Mouse (Mus musculus) lung, postnatal 25 days (tissue): ENCODE data around the gene Zap70.

ENCODE experiments used
- DNase-seq: peaks from one replicate; pipeline ENCODE4 v3.0.0; 2022; ENCODE audit warnings: low spot score

Zap70 gene

DNA sequence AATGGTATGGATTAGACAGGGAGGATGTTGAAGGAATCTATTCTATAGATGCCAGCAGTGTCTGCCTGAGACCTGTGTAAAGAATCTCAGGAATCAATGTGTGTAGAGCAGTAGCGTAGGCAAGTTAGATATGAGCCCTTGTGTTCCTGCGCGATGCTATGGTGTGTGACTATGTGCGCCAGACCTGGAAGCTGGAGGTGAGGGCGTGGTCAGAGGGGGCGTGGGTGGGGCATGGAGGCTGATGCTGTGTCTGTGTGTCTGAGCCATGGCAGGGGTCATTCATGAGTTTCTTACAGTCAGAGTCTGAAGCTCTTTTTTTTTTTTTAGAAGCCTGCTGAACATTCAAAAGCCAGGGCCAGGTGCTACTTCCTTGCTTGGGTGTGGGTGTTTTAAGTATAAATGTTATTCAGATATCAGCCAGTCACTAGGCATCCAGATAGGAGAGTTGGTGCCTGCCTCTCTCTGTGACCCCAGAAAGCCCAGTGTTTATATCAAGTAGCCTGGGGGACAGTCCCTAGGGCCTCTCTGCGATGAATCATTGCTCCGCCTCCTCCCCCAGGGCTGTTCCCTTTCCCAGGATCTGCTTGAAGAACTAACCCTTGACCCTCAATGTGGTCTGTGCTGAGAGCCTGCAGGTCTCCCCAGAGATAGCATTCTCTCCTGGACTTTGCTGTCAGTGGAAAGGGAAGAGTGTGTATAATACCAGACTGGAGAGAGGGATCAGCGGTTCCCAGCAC is 10.8 kb downstream of the Zap70 start:
- DNase-seq = no peak

DNA sequence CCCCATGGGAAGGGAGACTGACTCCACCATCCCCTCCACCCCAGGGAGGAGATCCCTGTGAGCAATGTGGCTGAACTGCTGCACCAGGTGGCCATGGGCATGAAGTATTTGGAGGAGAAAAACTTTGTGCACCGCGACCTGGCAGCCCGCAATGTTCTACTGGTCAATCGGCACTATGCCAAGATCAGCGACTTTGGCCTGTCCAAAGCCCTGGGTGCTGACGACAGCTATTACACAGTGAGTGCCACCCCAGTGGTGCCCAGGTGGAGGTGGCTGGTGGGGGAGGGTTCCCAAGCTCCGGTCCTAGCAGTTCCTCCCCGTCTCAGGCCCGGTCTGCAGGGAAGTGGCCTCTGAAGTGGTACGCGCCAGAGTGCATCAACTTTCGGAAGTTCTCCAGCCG is 19.2 kb downstream of the Zap70 start:
- DNase-seq = no peak

DNA sequence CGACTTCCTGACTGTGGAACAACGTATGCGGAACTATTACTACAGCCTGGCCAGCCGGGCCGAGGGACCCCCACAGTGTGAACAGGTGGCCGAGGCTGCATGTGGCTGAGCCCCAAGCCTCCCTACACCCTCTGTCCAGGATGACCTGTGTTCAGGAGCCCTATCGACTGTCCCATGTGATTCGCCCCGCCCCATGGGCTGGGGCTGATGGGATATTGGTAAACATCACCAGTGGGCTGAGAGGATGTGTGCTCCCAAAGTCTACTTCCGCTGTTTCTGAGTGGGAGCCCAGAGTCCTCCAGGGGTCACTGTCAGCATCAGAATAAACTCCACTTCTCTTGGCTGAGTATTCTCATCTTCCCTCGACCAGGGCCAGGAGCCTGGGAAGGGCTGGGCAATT is 20.9 kb downstream of the Zap70 start:
- DNase-seq = no peak

DNA sequence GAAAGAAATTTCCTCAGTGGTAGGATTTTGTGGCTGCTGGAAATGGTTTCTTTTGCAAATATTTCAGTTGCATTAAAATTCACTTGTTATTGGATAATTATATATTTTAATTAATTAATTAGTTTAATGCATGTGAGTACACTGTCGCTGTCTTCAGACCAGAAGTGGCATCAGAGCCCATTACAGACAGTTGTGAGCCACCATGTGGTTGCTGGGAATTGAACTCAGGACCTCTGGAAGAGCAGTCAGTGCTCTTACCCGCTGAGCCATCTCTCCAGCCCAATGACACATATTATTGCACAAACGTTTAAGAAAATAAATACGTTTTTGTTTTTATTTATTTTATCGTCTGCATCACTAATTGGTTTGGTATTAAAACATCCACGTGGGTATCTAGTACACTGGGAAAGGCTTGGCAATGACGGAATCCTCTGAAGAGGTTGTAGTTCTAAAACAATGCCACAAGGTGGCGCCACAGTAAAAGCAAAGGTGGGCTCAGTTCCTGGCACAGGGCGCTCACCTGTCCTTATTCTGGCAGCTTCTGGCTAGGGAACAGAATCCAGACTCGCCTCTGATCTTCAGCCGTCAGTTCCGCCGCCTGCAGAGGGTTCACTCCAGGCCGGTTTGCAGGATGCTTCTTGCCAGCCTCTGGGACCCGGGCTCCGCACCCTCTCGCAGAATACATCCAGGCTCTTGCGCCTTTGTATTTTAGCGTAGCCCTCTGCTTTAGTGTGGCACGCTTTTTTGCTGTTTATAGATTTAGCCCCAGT is 23.0 kb downstream of the Zap70 start:
- peak; percentile 76 for DNase-seq

DNA sequence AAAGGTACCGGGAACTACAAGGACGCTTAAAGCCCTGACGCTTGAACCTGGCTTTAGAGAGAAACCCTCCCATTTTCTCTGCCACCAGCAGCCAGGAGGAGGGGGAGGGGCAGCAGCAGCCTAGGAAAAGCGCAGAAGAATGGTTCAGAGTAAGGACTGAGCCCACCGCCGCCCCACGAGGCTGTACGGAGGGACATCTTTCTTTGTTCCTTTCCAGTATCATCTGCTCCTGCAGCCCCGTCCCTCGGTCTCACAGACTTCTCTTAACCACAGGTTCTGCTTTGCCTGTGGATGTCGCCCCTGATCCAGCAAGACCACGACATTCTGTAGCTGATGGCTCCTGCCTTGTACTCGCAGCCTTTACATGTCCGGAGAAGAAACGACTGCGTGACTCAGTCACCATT is 23.6 kb downstream of the Zap70 start:
- DNase-seq = no peak

DNA sequence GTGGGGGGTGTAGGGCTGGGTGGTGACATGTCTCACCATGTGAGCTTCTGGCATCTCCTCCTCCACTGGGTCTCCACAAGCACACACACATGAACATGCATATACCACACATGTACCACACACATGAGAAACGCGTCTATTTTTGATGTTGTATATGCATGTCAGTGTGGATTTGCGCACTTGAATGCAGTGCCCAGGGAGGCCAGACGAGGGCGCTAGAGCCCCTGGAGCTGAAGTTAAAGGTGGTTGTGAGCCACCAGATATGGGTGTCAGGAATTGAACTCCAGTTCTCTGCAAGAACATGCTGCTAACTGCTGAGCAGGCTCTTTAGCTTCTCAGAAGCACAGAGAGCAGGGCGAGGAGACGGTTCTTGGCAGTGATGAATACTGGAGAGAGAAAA is 24.8 kb downstream of the Zap70 start:
- DNase-seq = no peak

DNA sequence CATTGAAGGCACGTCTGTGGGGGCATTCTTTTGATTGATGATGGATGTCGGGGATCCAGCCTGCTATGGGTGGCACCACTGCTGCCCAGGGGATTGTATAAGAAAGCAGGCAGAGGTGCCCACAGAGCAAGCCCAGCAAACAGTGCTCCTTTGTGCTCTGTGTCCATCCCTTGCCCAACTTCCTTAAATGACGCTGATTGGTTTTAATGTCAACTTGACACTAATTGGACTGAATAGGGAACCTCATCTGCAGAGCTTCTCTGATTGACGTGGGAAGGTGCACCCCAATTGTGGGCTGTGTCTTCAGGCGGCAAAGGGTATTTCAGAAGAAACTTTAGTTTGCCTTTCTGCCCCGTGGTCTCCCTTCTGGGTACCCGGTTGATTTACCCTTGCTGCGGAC is 27.8 kb downstream of the Zap70 start:
- DNase-seq = no peak

DNA sequence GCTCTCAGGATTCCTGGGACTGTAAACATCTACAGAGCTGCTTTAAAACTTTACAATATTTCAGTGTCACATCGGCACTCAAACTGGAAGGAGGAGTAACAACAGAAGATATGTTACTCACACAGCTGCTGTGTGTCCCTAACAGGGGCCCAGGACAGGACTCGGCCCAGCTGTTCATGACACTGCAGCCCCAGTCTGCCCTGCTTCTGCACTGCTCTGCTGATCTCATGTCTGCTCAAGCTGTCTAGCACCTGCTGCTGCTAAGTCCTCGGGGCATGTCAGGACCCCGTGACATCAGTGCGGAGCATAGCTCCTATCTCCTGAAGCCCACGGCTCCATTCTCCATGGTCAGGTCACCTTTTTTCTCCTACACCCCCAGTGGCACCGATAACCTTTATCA is 35.1 kb downstream of the Zap70 start:
- DNase-seq = no peak

DNA sequence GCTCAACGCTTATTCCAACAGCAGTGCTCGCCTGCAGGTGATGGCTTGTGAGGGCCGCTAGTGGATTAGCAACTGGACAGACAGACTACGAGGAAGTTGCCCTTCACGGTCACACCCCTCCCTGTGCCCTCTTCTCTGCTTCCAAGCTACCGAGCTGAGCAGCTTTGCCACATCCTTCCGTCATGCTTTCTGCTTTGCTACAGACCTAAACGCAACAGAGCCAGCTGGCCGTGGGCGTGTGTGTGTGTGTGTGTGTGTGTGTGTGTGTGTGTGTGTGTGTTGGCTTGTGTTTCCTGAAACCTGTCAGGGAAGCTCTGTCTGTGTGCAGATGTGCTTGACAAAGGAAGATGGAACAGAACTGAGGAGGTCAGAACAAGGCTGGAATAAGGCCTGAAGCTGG is 35.9 kb downstream of the Zap70 start:
- DNase-seq = peak; percentile 4

DNA sequence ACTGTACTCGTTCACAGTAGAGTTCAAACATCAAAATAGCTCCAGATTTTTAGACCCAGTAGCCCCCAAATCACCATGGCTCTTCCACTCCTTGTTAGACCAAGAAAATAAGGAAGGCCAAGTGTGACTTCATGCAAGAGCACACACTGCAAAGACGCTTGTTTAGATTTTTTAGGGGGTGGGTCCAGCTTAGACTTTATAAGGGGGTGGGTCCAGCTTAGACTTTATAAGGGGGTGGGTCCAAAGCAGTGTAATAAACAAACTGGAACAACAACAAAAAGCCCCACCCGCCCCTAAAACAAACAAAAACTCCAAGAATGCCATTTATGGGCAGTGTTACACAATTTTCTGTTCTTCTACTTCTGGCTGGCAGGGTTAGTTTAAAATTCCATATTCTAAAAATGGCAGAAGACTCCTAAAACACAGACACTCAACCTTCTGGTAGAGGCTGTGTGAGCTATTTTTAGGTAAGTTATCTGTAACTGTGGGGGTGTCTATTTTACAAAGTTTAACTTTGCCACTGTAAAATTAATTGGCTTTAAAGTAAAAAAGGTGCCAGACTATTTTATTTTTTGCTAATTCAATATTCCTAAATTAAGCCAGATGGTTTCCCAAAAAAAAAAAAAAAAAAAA is 38.9 kb downstream of the Zap70 start:
- DNase-seq = no peak

DNA sequence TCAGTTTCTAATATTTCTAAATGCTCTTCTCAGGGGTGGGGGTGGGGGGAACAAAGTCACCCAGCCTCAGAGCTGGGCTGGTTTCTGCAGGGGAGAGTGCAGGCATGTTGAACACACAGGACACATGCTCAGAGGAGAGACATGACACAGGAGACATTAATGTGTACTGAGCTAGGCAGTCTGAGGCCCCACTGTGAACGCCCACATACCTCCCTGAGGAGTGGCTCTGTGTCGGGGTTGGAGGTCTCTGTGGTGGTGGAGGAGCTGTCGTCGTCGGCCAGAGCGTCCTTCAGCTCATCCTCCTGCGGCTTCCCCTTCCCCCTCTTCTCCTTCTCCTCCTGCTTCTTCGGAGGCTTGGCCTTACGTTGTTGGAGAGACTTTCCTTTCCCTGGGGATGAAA is 42.7 kb downstream of the Zap70 start:
- DNase-seq = no peak

DNA sequence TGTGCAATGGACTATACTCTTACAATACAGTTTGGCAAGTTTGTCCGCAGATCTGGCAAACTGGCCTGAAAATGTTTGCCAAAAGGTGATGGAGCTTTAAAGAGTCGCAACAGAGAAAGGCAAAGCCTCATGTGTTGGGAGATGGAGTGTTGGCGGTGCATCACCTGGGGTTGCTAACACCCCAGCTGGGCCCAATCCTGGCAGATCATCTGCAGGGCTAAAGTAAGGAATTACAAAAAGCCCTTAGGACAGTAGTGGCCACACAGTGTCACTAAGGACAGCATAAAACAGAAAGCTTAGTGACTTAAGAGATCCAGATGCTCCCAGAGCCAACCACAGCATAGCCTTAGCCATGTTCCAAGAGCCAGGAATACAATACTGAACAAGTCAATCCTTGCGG is 43.2 kb downstream of the Zap70 start:
- no peak for DNase-seq

DNA sequence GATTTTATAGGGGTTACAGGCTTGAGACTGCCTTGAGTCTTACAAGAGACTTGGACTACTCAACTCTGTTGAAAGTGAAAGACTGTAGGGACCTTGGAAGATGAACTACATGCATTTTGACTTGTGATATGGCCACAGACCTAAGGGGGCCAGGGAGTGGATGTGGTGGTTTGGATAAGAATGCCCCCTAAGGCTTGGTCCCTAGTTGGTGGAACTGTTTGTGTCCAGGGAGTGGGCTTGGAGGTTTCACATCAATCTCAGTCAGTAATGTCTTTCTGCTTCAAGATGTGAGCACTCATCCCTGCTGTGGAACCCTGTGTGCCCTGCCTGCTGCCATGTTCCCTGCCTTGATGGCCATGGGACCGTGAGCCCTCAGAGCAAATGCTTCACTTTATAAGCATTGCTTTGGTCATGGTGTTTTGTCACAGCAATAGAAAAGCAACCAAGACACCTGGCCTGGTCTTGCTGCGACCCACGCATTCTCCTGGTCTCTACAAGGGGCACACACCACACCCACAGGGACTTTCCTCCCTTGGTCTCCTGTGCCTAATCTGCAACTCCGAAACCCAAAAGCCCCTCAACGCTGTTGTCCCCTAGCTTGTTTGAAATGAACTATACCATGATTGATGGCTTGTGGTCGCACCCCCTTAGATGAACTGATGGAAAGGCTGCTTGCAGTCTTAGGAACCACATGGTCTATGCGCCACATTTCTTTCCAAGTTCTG is 44.7 kb downstream of the Zap70 start:
- DNase-seq = no peak

DNA sequence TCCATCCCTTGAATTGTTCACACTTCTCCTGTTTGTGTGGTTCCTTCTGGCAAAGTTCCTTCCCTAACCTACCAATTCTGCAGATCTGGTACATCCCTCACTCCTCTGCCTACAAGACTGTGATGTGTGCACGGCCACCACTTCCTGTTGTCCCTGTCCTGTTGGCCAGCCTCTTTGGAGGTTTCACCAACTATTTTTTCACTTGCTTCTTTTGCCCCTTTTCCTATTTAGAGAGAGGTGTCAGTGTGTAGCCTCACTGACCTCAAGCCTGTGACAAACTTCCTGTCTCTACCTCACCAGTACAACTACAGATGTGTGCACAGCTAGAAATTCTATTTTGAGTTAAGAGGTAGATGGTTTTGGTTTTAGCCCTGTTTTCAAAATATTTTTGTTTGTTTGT is 45.5 kb downstream of the Zap70 start:
- no peak for DNase-seq

DNA sequence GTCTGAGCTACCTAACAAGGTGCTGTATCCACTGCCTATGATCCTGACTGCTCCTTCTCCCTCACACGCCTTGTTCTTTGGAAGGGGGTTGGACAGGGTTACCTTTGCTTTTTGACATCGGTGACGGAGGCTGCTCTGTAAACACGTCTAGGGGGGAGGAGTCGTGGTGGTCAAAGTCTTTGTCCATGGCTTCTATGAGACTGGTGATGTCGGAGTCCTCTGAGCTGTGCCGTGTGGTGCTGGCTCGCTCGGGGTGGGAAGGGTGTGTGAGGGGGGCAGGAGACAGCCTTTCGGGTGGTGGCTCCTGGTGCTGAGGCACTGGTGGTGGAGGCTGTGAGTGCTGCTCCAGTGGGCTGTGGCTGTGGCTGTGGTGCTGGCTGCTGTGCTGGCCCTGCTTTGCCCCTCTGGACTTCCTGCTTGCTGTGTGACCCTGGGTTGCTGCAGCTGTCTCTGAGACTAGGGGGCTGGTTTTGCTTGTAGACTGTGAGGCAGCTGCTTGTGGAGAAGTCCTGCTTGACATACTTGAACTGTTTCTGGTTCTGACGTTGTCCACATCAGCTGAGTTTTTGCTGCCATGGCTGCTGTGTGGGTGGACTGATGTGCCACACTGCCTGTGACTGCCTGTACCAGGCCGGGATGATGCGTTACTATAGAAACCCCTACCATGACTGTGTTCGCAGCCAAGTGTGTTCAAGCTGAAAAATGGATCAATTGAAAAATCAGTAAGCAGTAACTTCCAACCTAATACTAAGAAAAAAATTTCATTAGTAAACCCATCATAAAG is 46.4 kb downstream of the Zap70 start:
- no peak for DNase-seq

DNA sequence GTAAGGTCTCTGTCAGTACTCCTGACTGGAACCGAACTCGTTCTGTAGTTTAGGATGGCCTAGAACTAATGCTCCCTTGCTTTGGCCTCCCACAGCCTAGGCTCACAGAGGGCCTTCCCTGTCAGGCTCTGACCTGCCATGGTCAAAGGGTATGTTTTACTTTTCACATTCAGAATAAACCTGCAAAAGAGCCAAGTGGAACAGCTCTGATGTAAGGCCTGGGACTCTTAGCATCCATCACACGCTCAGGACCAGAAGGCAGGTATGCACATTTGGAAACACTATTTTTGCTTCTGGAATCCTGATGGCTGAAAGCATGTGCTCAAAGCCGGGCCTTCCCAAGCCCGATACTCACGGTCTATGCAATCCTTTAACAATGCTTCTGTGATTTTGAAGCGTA is 50.2 kb downstream of the Zap70 start:
- DNase-seq = no peak

DNA sequence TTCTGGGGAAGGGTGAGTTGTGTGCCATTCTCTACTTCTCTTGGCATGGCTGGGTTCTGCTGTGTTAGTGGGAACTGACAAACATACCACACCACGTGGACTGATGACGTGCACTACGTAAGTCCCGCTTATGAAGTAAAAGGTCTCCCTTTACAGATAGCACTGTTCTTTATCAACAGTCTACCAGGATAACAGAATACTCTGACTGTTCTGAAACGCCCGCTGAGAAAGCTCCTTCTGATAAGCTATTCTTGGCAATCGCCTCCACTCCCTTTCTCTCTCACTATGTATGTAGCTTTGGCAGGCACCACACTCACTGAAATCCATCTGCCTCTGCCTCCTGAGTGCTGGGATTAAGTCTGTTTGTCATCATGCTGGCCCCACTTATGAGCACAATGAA is 51.8 kb downstream of the Zap70 start:
- no peak for DNase-seq

DNA sequence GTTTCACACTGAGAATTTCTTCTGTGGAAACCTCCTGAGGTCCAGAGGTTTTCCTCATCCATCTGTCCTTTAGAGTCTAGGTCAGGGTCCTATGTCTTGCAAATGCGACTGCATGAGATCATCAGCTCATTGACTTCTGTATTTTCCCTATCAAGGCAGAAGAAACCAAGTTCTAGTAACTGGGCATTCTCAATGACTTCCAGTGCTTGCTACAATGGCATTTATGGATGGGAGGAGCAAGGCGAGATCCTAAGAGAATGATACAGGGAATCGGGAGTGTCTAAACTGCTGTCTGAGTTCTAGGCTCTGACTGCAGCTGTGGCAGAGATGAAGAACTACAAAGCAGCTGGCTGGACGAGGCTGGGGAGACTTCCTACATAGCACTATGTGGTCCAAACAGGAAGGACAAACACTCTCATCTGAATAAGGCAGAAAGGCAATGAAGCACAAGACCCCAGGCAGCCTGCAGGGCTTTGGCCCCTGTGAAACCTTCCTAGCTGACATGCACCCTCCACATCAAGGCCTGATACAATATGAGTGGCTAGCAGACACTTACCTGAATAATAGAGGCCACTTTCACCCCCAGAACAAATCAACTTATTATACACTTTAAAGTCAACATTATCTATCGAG is 52.8 kb downstream of the Zap70 start:
- DNase-seq = no peak

DNA sequence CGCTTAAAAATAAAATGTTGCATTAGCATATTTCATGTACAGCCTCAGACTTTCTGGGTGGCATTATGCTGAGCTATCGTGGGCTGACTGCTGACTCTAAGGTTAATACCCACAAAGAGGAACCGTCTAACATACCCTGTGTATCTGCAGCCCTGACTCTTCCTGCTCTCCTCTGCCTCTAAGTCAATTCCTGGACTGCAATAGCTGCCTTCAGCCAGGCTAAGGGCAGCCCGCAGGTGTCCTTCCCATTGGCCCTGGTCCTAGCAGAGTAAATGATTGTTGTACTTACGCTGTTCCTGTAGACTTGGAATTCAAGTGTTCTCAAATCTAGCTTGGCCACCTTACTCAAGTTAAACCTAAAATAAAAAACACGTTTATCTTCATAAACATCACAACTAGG is 53.6 kb downstream of the Zap70 start:
- DNase-seq = no peak

DNA sequence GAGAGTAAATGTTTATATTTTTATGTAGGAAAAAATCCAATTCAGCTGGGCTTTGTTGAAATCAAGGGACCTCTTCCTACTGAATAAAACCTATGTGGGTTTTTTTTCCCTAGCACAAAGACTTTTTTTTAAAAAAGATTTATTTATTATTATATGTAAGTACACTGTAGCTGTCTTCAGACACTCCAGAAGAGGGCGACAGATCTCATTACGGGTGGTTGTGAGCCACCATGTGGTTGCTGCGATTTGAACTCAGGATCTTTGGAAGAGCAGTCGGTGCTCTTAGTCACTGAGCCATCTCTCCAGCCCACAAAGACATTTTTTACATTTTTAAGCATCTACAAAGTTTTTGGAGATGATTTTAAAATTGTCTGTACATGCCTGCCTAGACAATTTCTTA is 60.3 kb downstream of the Zap70 start:
- peak; percentile 18 for DNase-seq

DNA sequence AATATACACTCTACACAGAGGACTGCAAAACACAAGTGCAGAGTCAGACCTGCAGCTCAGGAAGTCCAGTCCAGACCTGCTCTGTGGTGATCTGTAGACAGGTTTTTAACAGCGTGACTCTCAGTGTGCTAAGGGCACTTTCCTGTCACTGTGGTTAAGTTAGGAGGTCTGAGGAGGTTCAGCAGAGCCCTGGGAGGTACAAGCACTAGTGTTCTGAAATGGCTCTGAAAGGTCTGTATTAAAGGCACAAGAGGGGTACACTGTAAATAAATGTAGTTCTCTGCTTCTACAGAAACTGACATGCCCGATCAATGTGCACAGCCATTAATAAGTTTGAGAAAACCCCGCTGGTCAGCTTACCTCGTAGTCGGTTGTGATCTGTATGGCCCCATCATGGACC is 62.8 kb downstream of the Zap70 start:
- no peak for DNase-seq
